Mouse (Mus musculus) bone marrow, adult 2 months (tissue): ENCODE measurements around the gene Dus2. TPM values are rescaled to one million over a fixed set of nuclear protein-coding genes. Genes with fewer than 3 reads are reported as not detected.

ENCODE experiments used
- H3K27ac ChIP-seq: fragments of 200-500 bp; 2 replicates; pipeline ENCODE4 v1.5.1; 2012; ENCODE audit warnings: low read depth, mild to moderate bottlenecking, control low read depth, inconsistent platforms, low read length; ENCODE audit not compliant: control insufficient read depth, poor library complexity, insufficient read depth
- H3K4me1 ChIP-seq: fragments of 200-500 bp; 2 replicates; pipeline ENCODE4 v1.6.1; 2011; ENCODE audit warnings: low read length; ENCODE audit not compliant: control insufficient read depth, insufficient read depth
- H3K4me3 ChIP-seq: fragments of 200-500 bp; replicated peaks from 2 replicates; pipeline ENCODE3; 2011; ENCODE audit warnings: mild to moderate bottlenecking, low read depth, low read length, control low read depth; ENCODE audit not compliant: control insufficient read depth
- CTCF ChIP-seq: fragments of 200-500 bp; IDR thresholded peaks from 2 replicates; pipeline ENCODE4 v1.5.1; 2011; ENCODE audit warnings: low read length, control low read depth; ENCODE audit not compliant: control insufficient read depth, insufficient read depth
- POLR2A ChIP-seq: fragments of 200-500 bp; IDR thresholded peaks from 2 replicates; pipeline ENCODE4 v1.6.1; 2011; ENCODE audit warnings: low read depth, mild to moderate bottlenecking, control low read depth, low read length, borderline replicate concordance; ENCODE audit not compliant: control insufficient read depth
- WGBS: fragments of 180-500 bp; shearing (Covaris S2); methylation state at CpG from one replicate; pipeline ENCODE4 v1.1.7; 2018; 5-methylcytosine and 5-hydroxymethylcytosine counted together
- polyA plus RNA-seq: library from polyadenylated mRNA; stranded (reverse); fragments of >200 nt; gene quantifications from 2 replicates; pipeline ENCODE4 v1.2.4, GENCODE M21; 2011; ENCODE audit warnings: low replicate concordance; ENCODE audit not compliant: missing spikeins, insufficient read depth, insufficient read length

Dus2 gene
- polyA plus RNA-seq, 1 experiment: 13.5 TPM

GRCm38 (mm10) chr8:106040218-106040617, 49.1 kb downstream of the Dus2 start:
- H3K4me1 ChIP-seq: peaks cover 5% of the 10 kb centered on the region
- 70% methylated on average over 4 of the region's 4 CpGs for WGBS
- TF ChIP-seq POLR2A: no peak
- TF ChIP-seq CTCF: no peak
- no peak overlapping the region for H3K27ac ChIP-seq
- no peak overlapping the region for H3K4me3 ChIP-seq

GRCm38 (mm10) chr8:106043055-106043454, 51.9 kb downstream of the Dus2 start:
- peaks cover 5% of the 10 kb centered on the region for H3K4me1 ChIP-seq
- no peak overlapping the region for H3K27ac ChIP-seq
- TF ChIP-seq CTCF: no peak
- TF ChIP-seq POLR2A: no peak
- 90% methylated on average over 2 of the region's 2 CpGs for WGBS
- H3K4me3 ChIP-seq: no peak overlapping the region

- Histone ChIP-seq H3K4me3 (no peak overlapping the region), H3K4me1 (peaks cover 2% of the 10 kb centered on the region; the same call in 1 of the 2 replicates), H3K27ac (no peak overlapping the region)
- WGBS: 11% methylated on average over 3 of the region's 3 CpGs
- no peak for TF ChIP-seq POLR2A
- TF ChIP-seq CTCF: no peak
These were observed 53.0 kb downstream of the Dus2 start for GRCm38 (mm10) chr8:106044151-106044550.

GRCm38 (mm10) chr8:106046872-106047559, 55.9 kb downstream of the Dus2 start:
- no peak for TF ChIP-seq CTCF
- TF ChIP-seq POLR2A: no peak
- Histone ChIP-seq H3K4me1 (no peaks in the 10 kb centered on the region; the same call in 1 of the 2 replicates), H3K4me3 (no peak overlapping the region), H3K27ac (no peak overlapping the region)
- 90% methylated on average over 11 of the region's 11 CpGs for WGBS

GRCm38 (mm10) chr8:106047854-106048630, 56.9 kb downstream of the Dus2 start:
- Histone ChIP-seq H3K4me3 (no peak overlapping the region), H3K27ac (no peak overlapping the region), H3K4me1 (no peaks in the 10 kb centered on the region; the same call in 1 of the 2 replicates)
- TF ChIP-seq POLR2A (no peak), CTCF (no peak)
- WGBS: 68% methylated on average over 5 of the region's 5 CpGs

- WGBS: 69% methylated on average over 6 of the region's 6 CpGs
- no peaks in the 10 kb centered on the region; the same call in 1 of the 2 replicates for H3K4me1 ChIP-seq
- TF ChIP-seq CTCF: no peak
- TF ChIP-seq POLR2A: no peak
- H3K27ac ChIP-seq: no peak overlapping the region
- H3K4me3 ChIP-seq: no peak overlapping the region
These were observed 58.7 kb downstream of the Dus2 start for GRCm38 (mm10) chr8:106049840-106050239.

- H3K27ac ChIP-seq: no peak overlapping the region
- WGBS: 70% methylated on average over 3 of the region's 3 CpGs
- peak overlapping the region; percentile 17 for H3K4me3 ChIP-seq
- H3K4me1 ChIP-seq: peaks cover 3% of the 10 kb centered on the region; the same call in 1 of the 2 replicates
- TF ChIP-seq CTCF (no peak), POLR2A (no peak)
These were observed 59.9 kb downstream of the Dus2 start for GRCm38 (mm10) chr8:106051068-106051467.

GRCm38 (mm10) chr8:106052510-106053089, 61.5 kb downstream of the Dus2 start:
- Histone ChIP-seq H3K4me3 (peak overlapping the region; percentile 70), H3K4me1 (peaks cover 7% of the 10 kb centered on the region), H3K27ac (peak overlapping the region; percentile 82)
- TF ChIP-seq POLR2A (no peak), CTCF (no peak)
- 60% methylated on average over 9 of the region's 9 CpGs for WGBS
